Mouse (Mus musculus): Measurements from ENCODE around the gene Fbxw7. TPM values are rescaled to one million over a fixed set of nuclear protein-coding genes. Genes with fewer than 3 reads are reported as not detected.

Fbxw7 gene
- total RNA-seq (2014; fragmentation: Nextera tagmentation) (3.6 and 7.2 TPM in 2 replicates), total RNA-seq (2017) (13.3 and 14.8 TPM in 2 replicates)

- no peak for ATAC-seq (replicated peaks; ENCODE audit: poor library complexity, severe bottlenecking)
These were observed at the start of gene Fbxw7 for GRCm38 (mm10) chr3:84814762-84815381. Gene Fbxw7 (plus strand): TSS chr3:84815268.

- no peak for ATAC-seq (replicated peaks; ENCODE audit: poor library complexity, severe bottlenecking)
These were observed 46.1 kb upstream of the Fbxw7 start for GRCm38 (mm10) chr3:84768940-84769339.

GRCm38 (mm10) chr3:84769411-84769810 is 45.7 kb upstream of the Fbxw7 start:
- no peak for ATAC-seq (replicated peaks; ENCODE audit: poor library complexity, severe bottlenecking)

- no peak for ATAC-seq (replicated peaks; ENCODE audit: poor library complexity, severe bottlenecking)
These were observed 44.5 kb upstream of the Fbxw7 start for GRCm38 (mm10) chr3:84770518-84770917.

- ATAC-seq (replicated peaks; ENCODE audit: poor library complexity, severe bottlenecking), result peak; percentile 89
These were observed 43.1 kb upstream of the Fbxw7 start for GRCm38 (mm10) chr3:84771980-84772379.

GRCm38 (mm10) chr3:84774246-84775066 is 40.6 kb upstream of the Fbxw7 start:
- no peak for ATAC-seq (replicated peaks; ENCODE audit: poor library complexity, severe bottlenecking)

- no peak for ATAC-seq (replicated peaks; ENCODE audit: poor library complexity, severe bottlenecking)
These were observed 40.0 kb upstream of the Fbxw7 start for GRCm38 (mm10) chr3:84775067-84775423.

- no peak for ATAC-seq (replicated peaks; ENCODE audit: poor library complexity, severe bottlenecking)
These were observed 39.5 kb upstream of the Fbxw7 start for GRCm38 (mm10) chr3:84775577-84775976.

GRCm38 (mm10) chr3:84776084-84776483 is 39.0 kb upstream of the Fbxw7 start:
- no peak for ATAC-seq (replicated peaks; ENCODE audit: poor library complexity, severe bottlenecking)

- no peak for ATAC-seq (replicated peaks; ENCODE audit: poor library complexity, severe bottlenecking)
These were observed 27.2 kb upstream of the Fbxw7 start for GRCm38 (mm10) chr3:84787914-84788313.

GRCm38 (mm10) chr3:84804036-84804435 is 11.0 kb upstream of the Fbxw7 start:
- no peak for ATAC-seq (replicated peaks; ENCODE audit: poor library complexity, severe bottlenecking)

- no peak for ATAC-seq (replicated peaks; ENCODE audit: poor library complexity, severe bottlenecking)
These were observed 8.9 kb upstream of the Fbxw7 start for GRCm38 (mm10) chr3:84806206-84806605.

GRCm38 (mm10) chr3:84807826-84808225 is 7.2 kb upstream of the Fbxw7 start:
- ATAC-seq (replicated peaks; ENCODE audit: poor library complexity, severe bottlenecking), result no peak

- no peak for ATAC-seq (replicated peaks; ENCODE audit: poor library complexity, severe bottlenecking)
These were observed 6.2 kb upstream of the Fbxw7 start for GRCm38 (mm10) chr3:84808906-84809305.

GRCm38 (mm10) chr3:84810803-84811202 is 4.3 kb upstream of the Fbxw7 start:
- ATAC-seq (replicated peaks; ENCODE audit: poor library complexity, severe bottlenecking), result no peak

- ATAC-seq (replicated peaks; ENCODE audit: poor library complexity, severe bottlenecking), result peak; percentile 10
These were observed 1.5 kb upstream of the Fbxw7 start for GRCm38 (mm10) chr3:84813436-84814156.

GRCm38 (mm10) chr3:84814157-84814761 is 809 bp upstream of the Fbxw7 start:
- ATAC-seq (replicated peaks; ENCODE audit: poor library complexity, severe bottlenecking), result peak; percentile 94

GRCm38 (mm10) chr3:84815461-84815860 is 393 bp downstream of the Fbxw7 start:
- ATAC-seq (replicated peaks; ENCODE audit: poor library complexity, severe bottlenecking), result peak; percentile 51

- ATAC-seq (replicated peaks; ENCODE audit: poor library complexity, severe bottlenecking), result no peak
These were observed 1.9 kb downstream of the Fbxw7 start for GRCm38 (mm10) chr3:84816951-84817350.

- ATAC-seq (replicated peaks; ENCODE audit: poor library complexity, severe bottlenecking), result 0 out of 2 replicates have a peak, but pooled peaks have one; percentile 33
These were observed 5.7 kb downstream of the Fbxw7 start for GRCm38 (mm10) chr3:84820654-84821201.

All from granulocyte monocyte progenitor cell, adult 5-6 weeks (primary cell).